Mouse (Mus musculus): ENCODE results near the gene Nsun6. TPM values are rescaled to one million over a fixed set of nuclear protein-coding genes. Genes with fewer than 3 reads are reported as not detected.

Nsun6 gene
- polyA plus RNA-seq, 1 experiment from 2014 or later, result 12.8 TPM

DNA sequence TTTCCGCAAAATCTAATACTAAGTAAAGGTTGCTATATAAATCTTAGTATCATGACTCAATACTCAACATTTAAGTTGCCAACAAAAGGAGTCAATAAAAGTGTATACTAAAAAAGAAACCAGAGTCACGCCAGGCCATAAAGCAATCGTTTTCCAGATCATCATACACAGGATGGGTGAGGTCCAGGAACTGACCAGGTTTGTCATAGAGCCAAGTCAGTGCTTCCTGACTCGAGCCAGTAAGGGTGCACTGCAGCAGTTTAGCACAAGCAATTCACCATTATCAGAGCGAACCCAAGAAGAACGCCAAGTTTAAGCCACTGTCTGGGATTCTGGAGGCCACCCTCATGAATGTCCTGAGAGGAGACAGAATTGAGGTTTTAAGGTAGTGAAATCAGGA lies 16.2 kb downstream of the Nsun6 start:
- Histone ChIP-seq H3K9ac (replicated peaks; ENCODE audit: low read length) (no peak overlapping the region), H3K4me1 (ENCODE audit: control insufficient read depth, insufficient read depth, low read length) (no peaks in the 10 kb centered on the region), H3K4me3 (ENCODE audit: low read depth, low read length) (no peak overlapping the region), H3K36me3 (replicated peaks; ENCODE audit: control insufficient read depth, insufficient read depth, low read depth, low read length) (no peaks in the 10 kb centered on the region), H3K27ac (replicated peaks; ENCODE audit: low read depth, low read length) (no peak overlapping the region), H3K4me2 (ENCODE audit: low read depth, low read length) (no peak overlapping the region), H3K9me3 (replicated peaks; ENCODE audit: control insufficient read depth, low read length) (no peaks in the 10 kb centered on the region), H3K27me3 (ENCODE audit: control insufficient read depth, insufficient read depth, low read length) (no peaks in the 10 kb centered on the region)
- 91% methylated on average over 6 of the region's 6 CpGs for WGBS
- DNase-seq (ENCODE audit: low spot score), result no peak
- no peak for ATAC-seq (replicated peaks; ENCODE audit: insufficient number of reproducible peaks, low FRiP score, low TSS enrichment, low read depth)

- no peak for DNase-seq (ENCODE audit: low spot score)
- ATAC-seq (replicated peaks; ENCODE audit: insufficient number of reproducible peaks, low FRiP score, low TSS enrichment, low read depth), result no peak
- Histone ChIP-seq H3K4me1 (ENCODE audit: control insufficient read depth, insufficient read depth, low read length) (no peaks in the 10 kb centered on the region), H3K36me3 (replicated peaks; ENCODE audit: control insufficient read depth, insufficient read depth, low read depth, low read length) (0 out of 2 replicates have a peak, but pooled peaks cover 2% of the 10 kb centered on the region), H3K4me3 (ENCODE audit: low read depth, low read length) (no peak overlapping the region), H3K4me2 (ENCODE audit: low read depth, low read length) (no peak overlapping the region), H3K9me3 (replicated peaks; ENCODE audit: control insufficient read depth, low read length) (no peaks in the 10 kb centered on the region), H3K9ac (replicated peaks; ENCODE audit: low read length) (no peak overlapping the region), H3K27me3 (ENCODE audit: control insufficient read depth, insufficient read depth, low read length) (no peaks in the 10 kb centered on the region), H3K27ac (replicated peaks; ENCODE audit: low read depth, low read length) (no peak overlapping the region)
- 92% methylated on average over 1 of the region's 1 CpGs for WGBS
These were observed 27.1 kb downstream of the Nsun6 start for GRCm38 (mm10) chr2:15027816-15028215.

DNA sequence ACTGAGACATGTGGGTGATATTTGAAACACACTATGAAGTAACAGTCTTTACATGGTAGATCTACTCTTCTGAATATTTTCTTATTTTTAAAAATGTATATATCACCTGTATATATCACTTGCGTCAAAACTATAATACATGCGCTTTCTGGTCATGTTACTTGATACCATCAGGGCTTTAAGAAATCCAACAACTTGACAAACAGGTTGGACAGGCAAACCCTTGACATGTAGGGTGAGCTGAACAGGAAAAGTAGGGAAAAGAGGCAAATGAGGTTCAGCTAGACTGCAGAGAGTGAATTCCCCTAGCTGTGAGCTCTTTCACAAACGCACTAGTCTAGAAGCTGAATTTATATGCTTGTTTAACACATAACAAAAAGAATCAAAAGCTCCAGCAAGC lies 28.1 kb downstream of the Nsun6 start:
- Histone ChIP-seq H3K4me1 (ENCODE audit: control insufficient read depth, insufficient read depth, low read length) (no peaks in the 10 kb centered on the region), H3K36me3 (replicated peaks; ENCODE audit: control insufficient read depth, insufficient read depth, low read depth, low read length) (0 out of 2 replicates have a peak, but pooled peaks cover 2% of the 10 kb centered on the region), H3K9ac (replicated peaks; ENCODE audit: low read length) (no peak overlapping the region), H3K4me3 (ENCODE audit: low read depth, low read length) (no peak overlapping the region), H3K27me3 (ENCODE audit: control insufficient read depth, insufficient read depth, low read length) (no peaks in the 10 kb centered on the region), H3K27ac (replicated peaks; ENCODE audit: low read depth, low read length) (no peak overlapping the region), H3K4me2 (ENCODE audit: low read depth, low read length) (no peak overlapping the region), H3K9me3 (replicated peaks; ENCODE audit: control insufficient read depth, low read length) (no peaks in the 10 kb centered on the region)
- DNase-seq (ENCODE audit: low spot score) (peak; percentile 22), ATAC-seq (replicated peaks; ENCODE audit: insufficient number of reproducible peaks, low FRiP score, low TSS enrichment, low read depth) (no peak)
- 87% methylated on average over 3 of the region's 3 CpGs for WGBS

- Histone ChIP-seq H3K27me3 (ENCODE audit: control insufficient read depth, insufficient read depth, low read length) (no peaks in the 10 kb centered on the region), H3K4me2 (ENCODE audit: low read depth, low read length) (no peak overlapping the region), H3K27ac (replicated peaks; ENCODE audit: low read depth, low read length) (no peak overlapping the region), H3K9ac (replicated peaks; ENCODE audit: low read length) (no peak overlapping the region), H3K9me3 (replicated peaks; ENCODE audit: control insufficient read depth, low read length) (no peaks in the 10 kb centered on the region), H3K36me3 (replicated peaks; ENCODE audit: control insufficient read depth, insufficient read depth, low read depth, low read length) (no peaks in the 10 kb centered on the region), H3K4me1 (ENCODE audit: control insufficient read depth, insufficient read depth, low read length) (no peaks in the 10 kb centered on the region), H3K4me3 (ENCODE audit: low read depth, low read length) (no peak overlapping the region)
- DNase-seq (ENCODE audit: low spot score) (no peak), ATAC-seq (replicated peaks; ENCODE audit: insufficient number of reproducible peaks, low FRiP score, low TSS enrichment, low read depth) (no peak)
- WGBS, result 96% methylated on average over 1 of the region's 1 CpGs
These were observed 46.8 kb downstream of the Nsun6 start for GRCm38 (mm10) chr2:15008072-15008471.

- Histone ChIP-seq H3K9ac (replicated peaks; ENCODE audit: low read length) (no peak overlapping the region), H3K27ac (replicated peaks; ENCODE audit: low read depth, low read length) (no peak overlapping the region), H3K9me3 (replicated peaks; ENCODE audit: control insufficient read depth, low read length) (no peaks in the 10 kb centered on the region), H3K4me1 (ENCODE audit: control insufficient read depth, insufficient read depth, low read length) (no peaks in the 10 kb centered on the region), H3K4me2 (ENCODE audit: low read depth, low read length) (no peak overlapping the region), H3K4me3 (ENCODE audit: low read depth, low read length) (no peak overlapping the region), H3K27me3 (ENCODE audit: control insufficient read depth, insufficient read depth, low read length) (no peaks in the 10 kb centered on the region), H3K36me3 (replicated peaks; ENCODE audit: control insufficient read depth, insufficient read depth, low read depth, low read length) (no peaks in the 10 kb centered on the region)
- ATAC-seq (replicated peaks; ENCODE audit: insufficient number of reproducible peaks, low FRiP score, low TSS enrichment, low read depth), result no peak
- no peak for DNase-seq (ENCODE audit: low spot score)
- 87% methylated on average over 3 of the region's 3 CpGs for WGBS
These were observed 47.3 kb downstream of the Nsun6 start for GRCm38 (mm10) chr2:15007531-15007930.

DNA sequence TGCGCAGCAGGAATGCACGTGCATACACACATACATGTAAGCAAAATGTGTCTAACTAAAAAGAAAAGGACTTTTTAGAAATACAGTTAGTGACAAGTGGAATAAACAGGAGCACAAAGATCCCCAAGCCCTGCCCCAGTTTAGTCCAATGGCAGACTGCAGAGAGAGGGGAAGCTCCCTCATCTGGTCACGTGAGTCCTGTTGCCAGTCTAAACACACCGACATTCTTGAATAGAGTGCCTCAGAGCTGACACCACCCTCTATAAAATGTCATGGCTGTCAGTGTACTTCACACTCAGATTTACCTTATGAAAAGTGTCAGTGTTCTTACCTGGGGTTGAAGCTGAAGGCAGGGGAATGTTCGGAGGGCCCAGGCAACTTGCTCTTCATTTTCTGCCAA lies 57.0 kb downstream of the Nsun6 start:
- no peak for ATAC-seq (replicated peaks; ENCODE audit: insufficient number of reproducible peaks, low FRiP score, low TSS enrichment, low read depth)
- Histone ChIP-seq H3K27me3 (ENCODE audit: control insufficient read depth, insufficient read depth, low read length) (no peaks in the 10 kb centered on the region), H3K4me3 (ENCODE audit: low read depth, low read length) (no peak overlapping the region), H3K9me3 (replicated peaks; ENCODE audit: control insufficient read depth, low read length) (no peaks in the 10 kb centered on the region), H3K4me1 (ENCODE audit: control insufficient read depth, insufficient read depth, low read length) (no peaks in the 10 kb centered on the region), H3K9ac (replicated peaks; ENCODE audit: low read length) (no peak overlapping the region), H3K27ac (replicated peaks; ENCODE audit: low read depth, low read length) (no peak overlapping the region), H3K4me2 (ENCODE audit: low read depth, low read length) (no peak overlapping the region), H3K36me3 (replicated peaks; ENCODE audit: control insufficient read depth, insufficient read depth, low read depth, low read length) (no peaks in the 10 kb centered on the region)
- no peak for DNase-seq (ENCODE audit: low spot score)
- WGBS, result 86% methylated on average over 5 of the region's 5 CpGs

DNA sequence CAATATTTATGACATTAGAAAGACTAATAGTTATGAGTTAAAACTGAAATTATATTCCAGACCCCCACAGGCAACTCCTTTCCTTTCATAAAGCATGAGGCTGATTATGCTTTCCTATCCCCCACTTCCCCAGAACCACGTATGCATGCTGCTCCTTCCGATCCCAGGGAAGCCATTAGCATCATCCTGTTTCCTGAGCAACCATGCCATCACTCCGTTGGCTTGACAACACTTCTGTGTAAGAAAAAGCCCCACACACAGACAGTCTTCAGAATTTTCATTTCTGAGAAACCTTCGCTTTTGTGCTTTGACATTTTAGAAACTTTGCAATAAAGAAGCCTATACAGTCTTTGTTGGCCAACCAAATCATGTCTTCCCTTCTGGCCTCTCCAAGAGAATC lies 58.8 kb downstream of the Nsun6 start:
- H3K4me1 ChIP-seq (ENCODE audit: control insufficient read depth, insufficient read depth, low read length), result no peaks in the 10 kb centered on the region
- no peaks in the 10 kb centered on the region for H3K36me3 ChIP-seq (replicated peaks; ENCODE audit: control insufficient read depth, insufficient read depth, low read depth, low read length)
- no peak overlapping the region for H3K9ac ChIP-seq (replicated peaks; ENCODE audit: low read length)
- no peaks in the 10 kb centered on the region for H3K27me3 ChIP-seq (ENCODE audit: control insufficient read depth, insufficient read depth, low read length)
- H3K27ac ChIP-seq (replicated peaks; ENCODE audit: low read depth, low read length), result no peak overlapping the region
- no peaks in the 10 kb centered on the region for H3K9me3 ChIP-seq (replicated peaks; ENCODE audit: control insufficient read depth, low read length)
- 92% methylated on average over 4 of the region's 4 CpGs for WGBS
- DNase-seq (ENCODE audit: low spot score), result no peak
- H3K4me3 ChIP-seq (ENCODE audit: low read depth, low read length), result no peak overlapping the region
- no peak for ATAC-seq (replicated peaks; ENCODE audit: insufficient number of reproducible peaks, low FRiP score, low TSS enrichment, low read depth)
- H3K4me2 ChIP-seq (ENCODE audit: low read depth, low read length), result no peak overlapping the region

- no peak overlapping the region for H3K4me3 ChIP-seq (ENCODE audit: low read depth, low read length)
- no peak overlapping the region for H3K27ac ChIP-seq (replicated peaks; ENCODE audit: low read depth, low read length)
- DNase-seq (ENCODE audit: low spot score) (no peak), ATAC-seq (replicated peaks; ENCODE audit: insufficient number of reproducible peaks, low FRiP score, low TSS enrichment, low read depth) (no peak)
- no peak overlapping the region for H3K4me2 ChIP-seq (ENCODE audit: low read depth, low read length)
- no peaks in the 10 kb centered on the region for H3K36me3 ChIP-seq (replicated peaks; ENCODE audit: control insufficient read depth, insufficient read depth, low read depth, low read length)
- H3K9ac ChIP-seq (replicated peaks; ENCODE audit: low read length), result no peak overlapping the region
- H3K27me3 ChIP-seq (ENCODE audit: control insufficient read depth, insufficient read depth, low read length), result no peaks in the 10 kb centered on the region
- WGBS, result 86% methylated on average over 4 of the region's 4 CpGs
- no peaks in the 10 kb centered on the region for H3K4me1 ChIP-seq (ENCODE audit: control insufficient read depth, insufficient read depth, low read length)
- no peaks in the 10 kb centered on the region for H3K9me3 ChIP-seq (replicated peaks; ENCODE audit: control insufficient read depth, low read length)
These were observed 62.3 kb downstream of the Nsun6 start for GRCm38 (mm10) chr2:14992531-14992930.
